Mouse (Mus musculus) neural tube, embryonic 12.5 days (tissue): ENCODE measurements around the gene Fgfr2. TPM values are rescaled to one million over a fixed set of nuclear protein-coding genes. Genes with fewer than 3 reads are reported as not detected.
"Not testable (repeated sequence)": the region's sequence is repeated elsewhere in the genome, so short reads cannot be mapped to it uniquely, and the experiment has no call there.

Experiments used
- ATAC-seq: fragments of 200-750 bp; cut with Nextera tagmentation; 2 replicates; pipeline ENCODE4 v1.8.0; 2017; ENCODE audit warnings: low read depth, mild to moderate bottlenecking, moderate TSS enrichment, moderate library complexity; ENCODE audit not compliant: low FRiP score
- H3K27ac ChIP-seq: fragments of 300-500 bp; sonication (generic); 2 replicates; pipeline ENCODE4 v1.5.1; 2016
- H3K27me3 ChIP-seq: fragments of 300-500 bp; sonication (generic); replicated peaks from 2 replicates; pipeline ENCODE4 v1.6.1; 2016; ENCODE audit warnings: mild to moderate bottlenecking
- H3K36me3 ChIP-seq: fragments of 300-500 bp; sonication (generic); 2 replicates; pipeline ENCODE4 v1.6.1; 2016; ENCODE audit warnings: mild to moderate bottlenecking
- H3K4me1 ChIP-seq: fragments of 300-500 bp; sonication (generic); 2 replicates; pipeline ENCODE4 v1.6.1; 2016
- H3K4me2 ChIP-seq: fragments of 300-500 bp; sonication (generic); replicated peaks from 2 replicates; pipeline ENCODE4 v1.6.1; 2016; ENCODE audit warnings: mild to moderate bottlenecking
- H3K4me3 ChIP-seq: fragments of 300-500 bp; sonication (generic); 2 replicates; pipeline ENCODE4 v1.5.1; 2016
- H3K9ac ChIP-seq: fragments of 300-500 bp; sonication (generic); 2 replicates; pipeline ENCODE4 v1.6.1; 2016; ENCODE audit warnings: mild to moderate bottlenecking
- H3K9me3 ChIP-seq: fragments of 300-500 bp; sonication (generic); 2 replicates; pipeline ENCODE4 v1.6.1; 2016; ENCODE audit warnings: mild to moderate bottlenecking
- WGBS: fragments of 180-500 bp; shearing (Covaris S2); methylation state at CpG from one replicate; pipeline ENCODE4 v1.1.7; 2016; 5-methylcytosine and 5-hydroxymethylcytosine counted together
- polyA plus RNA-seq: library from polyadenylated mRNA; unstranded; fragments of >200 nt; fragmentation: Nextera tagmentation; extraction: Ambion mirVana; gene quantifications from 2 replicates; pipeline ENCODE4 v1.2.1, GENCODE M21; 2016

Gene Fgfr2
- polyA plus RNA-seq, 1 experiment from 2014 or later = 65.0 TPM

GRCm38 (mm10) chr7:132542427-132542826 lies 580.7 kb downstream of the Fgfr2 start:
- Histone ChIP-seq H3K9ac (no peak overlapping the region), H3K4me2 (no peak overlapping the region), H3K27ac (no peak overlapping the region), H3K4me1 (peaks cover 8% of the 10 kb centered on the region), H3K36me3 (no peaks in the 10 kb centered on the region), H3K9me3 (no peaks in the 10 kb centered on the region), H3K27me3 (0 out of 2 replicates have a peak, but pooled peaks cover 3% of the 10 kb centered on the region), H3K4me3 (no peak overlapping the region)
- no peak for ATAC-seq
- WGBS = 40% methylated on average over 4 of the region's 4 CpGs

GRCm38 (mm10) chr7:132541566-132541965 lies 581.6 kb downstream of the Fgfr2 start:
- no peak for ATAC-seq
- Histone ChIP-seq H3K9me3 (no peaks in the 10 kb centered on the region), H3K9ac (no peak overlapping the region), H3K27ac (no peak overlapping the region), H3K4me2 (no peak overlapping the region), H3K4me3 (no peak overlapping the region), H3K4me1 (peaks cover 8% of the 10 kb centered on the region), H3K36me3 (no peaks in the 10 kb centered on the region), H3K27me3 (0 out of 2 replicates have a peak, but pooled peaks cover 3% of the 10 kb centered on the region)
- WGBS = 72% methylated on average over 3 of the region's 3 CpGs

GRCm38 (mm10) chr7:132540597-132540996 lies 582.6 kb downstream of the Fgfr2 start:
- 86% methylated on average over 4 of the region's 4 CpGs for WGBS
- Histone ChIP-seq H3K4me2 (no peak overlapping the region), H3K27me3 (0 out of 2 replicates have a peak, but pooled peaks cover 3% of the 10 kb centered on the region), H3K36me3 (no peaks in the 10 kb centered on the region), H3K4me3 (no peak overlapping the region), H3K4me1 (peaks cover 8% of the 10 kb centered on the region), H3K9me3 (no peaks in the 10 kb centered on the region), H3K27ac (no peak overlapping the region), H3K9ac (no peak overlapping the region)
- ATAC-seq = no peak

- H3K9me3 ChIP-seq = no peaks in the 10 kb centered on the region
- H3K4me3 ChIP-seq = no peak overlapping the region
- no peak overlapping the region for H3K9ac ChIP-seq
- no peak overlapping the region for H3K27ac ChIP-seq
- WGBS = 37% methylated on average over 3 of the region's 3 CpGs
- no peak overlapping the region for H3K4me2 ChIP-seq
- H3K27me3 ChIP-seq = no peaks in the 10 kb centered on the region
- no peaks in the 10 kb centered on the region for H3K4me1 ChIP-seq
- H3K36me3 ChIP-seq = no peaks in the 10 kb centered on the region
- no peak for ATAC-seq
These were observed 593.9 kb downstream of the Fgfr2 start for GRCm38 (mm10) chr7:132529206-132529605.

- Histone ChIP-seq H3K27me3 (no peaks in the 10 kb centered on the region), H3K4me2 (no peak overlapping the region), H3K9ac (no peak overlapping the region), H3K27ac (no peak overlapping the region), H3K4me1 (no peaks in the 10 kb centered on the region), H3K36me3 (no peaks in the 10 kb centered on the region), H3K4me3 (no peak overlapping the region), H3K9me3 (no peaks in the 10 kb centered on the region)
- ATAC-seq = no peak
- WGBS = 77% methylated on average over 7 of the region's 7 CpGs
These were observed 609.6 kb downstream of the Fgfr2 start for GRCm38 (mm10) chr7:132513419-132513982.

- no peaks in the 10 kb centered on the region for H3K36me3 ChIP-seq
- H3K27ac ChIP-seq = no peak overlapping the region
- no peaks in the 10 kb centered on the region for H3K9me3 ChIP-seq
- no peaks in the 10 kb centered on the region for H3K4me1 ChIP-seq
- H3K4me3 ChIP-seq = no peak overlapping the region
- 76% methylated on average over 2 of the region's 2 CpGs for WGBS
- no peaks in the 10 kb centered on the region for H3K27me3 ChIP-seq
- ATAC-seq = no peak
- no peak overlapping the region for H3K9ac ChIP-seq
- no peak overlapping the region for H3K4me2 ChIP-seq
These were observed 614.0 kb downstream of the Fgfr2 start for GRCm38 (mm10) chr7:132509110-132509509.

GRCm38 (mm10) chr7:132507361-132507760 lies 615.8 kb downstream of the Fgfr2 start:
- H3K36me3 ChIP-seq = no peaks in the 10 kb centered on the region
- H3K9ac ChIP-seq = no peak overlapping the region
- no peaks in the 10 kb centered on the region for H3K27me3 ChIP-seq
- ATAC-seq = no peak
- H3K27ac ChIP-seq = no peak overlapping the region
- no peaks in the 10 kb centered on the region for H3K9me3 ChIP-seq
- 54% methylated on average over 4 of the region's 4 CpGs for WGBS
- no peak overlapping the region for H3K4me2 ChIP-seq
- H3K4me1 ChIP-seq = no peaks in the 10 kb centered on the region
- H3K4me3 ChIP-seq = no peak overlapping the region

GRCm38 (mm10) chr7:132506226-132506625 lies 616.9 kb downstream of the Fgfr2 start:
- H3K27me3 ChIP-seq = no peaks in the 10 kb centered on the region
- no peaks in the 10 kb centered on the region for H3K4me1 ChIP-seq
- no peak for ATAC-seq
- 50% methylated on average over 5 of the region's 5 CpGs for WGBS
- H3K36me3 ChIP-seq = no peaks in the 10 kb centered on the region
- no peak overlapping the region for H3K9ac ChIP-seq
- H3K4me2 ChIP-seq = no peak overlapping the region
- H3K4me3 ChIP-seq = no peak overlapping the region
- H3K27ac ChIP-seq = no peak overlapping the region
- no peaks in the 10 kb centered on the region for H3K9me3 ChIP-seq

- H3K27ac ChIP-seq, H3K27me3 ChIP-seq, H3K4me3 ChIP-seq, H3K4me2 ChIP-seq, H3K9ac ChIP-seq, H3K36me3 ChIP-seq, H3K9me3 ChIP-seq, H3K4me1 ChIP-seq, ATAC-seq: not testable (repeated sequence)
These were observed 620.7 kb downstream of the Fgfr2 start for GRCm38 (mm10) chr7:132502445-132502844.

GRCm38 (mm10) chr7:132497142-132497541 lies 626.0 kb downstream of the Fgfr2 start:
- H3K36me3 ChIP-seq = no peaks in the 10 kb centered on the region
- H3K27ac ChIP-seq = no peak overlapping the region
- no peaks in the 10 kb centered on the region for H3K4me1 ChIP-seq
- no peak overlapping the region for H3K4me3 ChIP-seq
- ATAC-seq = no peak
- WGBS = 97% methylated on average over 3 of the region's 3 CpGs
- no peak overlapping the region for H3K4me2 ChIP-seq
- no peaks in the 10 kb centered on the region for H3K9me3 ChIP-seq
- H3K9ac ChIP-seq = no peak overlapping the region
- H3K27me3 ChIP-seq = no peaks in the 10 kb centered on the region

- no peaks in the 10 kb centered on the region for H3K36me3 ChIP-seq
- no peak overlapping the region for H3K9ac ChIP-seq
- no peaks in the 10 kb centered on the region for H3K27me3 ChIP-seq
- ATAC-seq = no peak
- H3K4me3 ChIP-seq = no peak overlapping the region
- H3K4me2 ChIP-seq = no peak overlapping the region
- H3K27ac ChIP-seq = no peak overlapping the region
- H3K4me1 ChIP-seq = no peaks in the 10 kb centered on the region
- 81% methylated on average over 4 of the region's 4 CpGs for WGBS
- H3K9me3 ChIP-seq = no peaks in the 10 kb centered on the region
These were observed 628.9 kb downstream of the Fgfr2 start for GRCm38 (mm10) chr7:132494263-132494662.

GRCm38 (mm10) chr7:132493632-132494031 lies 629.5 kb downstream of the Fgfr2 start:
- Histone ChIP-seq H3K9me3 (no peaks in the 10 kb centered on the region), H3K4me3 (no peak overlapping the region), H3K9ac (no peak overlapping the region), H3K27ac (no peak overlapping the region), H3K4me2 (no peak overlapping the region), H3K27me3 (no peaks in the 10 kb centered on the region), H3K36me3 (no peaks in the 10 kb centered on the region), H3K4me1 (no peaks in the 10 kb centered on the region)
- no peak for ATAC-seq
- WGBS = 86% methylated on average over 3 of the region's 3 CpGs

GRCm38 (mm10) chr7:132491902-132492301 lies 631.2 kb downstream of the Fgfr2 start:
- Histone ChIP-seq H3K27ac (no peak overlapping the region), H3K36me3 (no peaks in the 10 kb centered on the region), H3K4me2 (no peak overlapping the region), H3K27me3 (no peaks in the 10 kb centered on the region), H3K9me3 (no peaks in the 10 kb centered on the region), H3K9ac (no peak overlapping the region), H3K4me3 (no peak overlapping the region), H3K4me1 (no peaks in the 10 kb centered on the region)
- 94% methylated on average over 7 of the region's 7 CpGs for WGBS
- no peak for ATAC-seq
